Mouse (Mus musculus) liver, embryonic 13.5 days (tissue): Measurements from ENCODE around the gene Dnase1l2. TPM values are rescaled to one million over a fixed set of nuclear protein-coding genes. Genes with fewer than 3 reads are reported as not detected.
A peak's percentile ranks its signal among the peaks of the same experiment; 100 is the strongest.
"Not testable (repeated sequence)": the region's sequence is repeated elsewhere in the genome, so short reads cannot be mapped to it uniquely, and the experiment has no call there.

Experiments used
- ATAC-seq: fragments of 200-750 bp; cut with Nextera tagmentation; 2 replicates; pipeline ENCODE4 v1.8.0; 2017; ENCODE audit warnings: low read depth, mild to moderate bottlenecking, moderate number of reproducible peaks, moderate library complexity
- DNase-seq: peaks from one replicate; pipeline ENCODE4 v3.0.0; 2022
- H3K27ac ChIP-seq: fragments of 300-500 bp; sonication (generic); 2 replicates; pipeline ENCODE4 v1.5.1; 2015; ENCODE audit warnings: moderate library complexity, mild to moderate bottlenecking, inconsistent platforms
- H3K27me3 ChIP-seq: fragments of 300-500 bp; sonication (generic); 2 replicates; pipeline ENCODE4 v1.6.1; 2015; ENCODE audit warnings: mild to moderate bottlenecking, inconsistent platforms
- H3K36me3 ChIP-seq: fragments of 300-500 bp; sonication (generic); 2 replicates; pipeline ENCODE4 v1.6.1; 2015; ENCODE audit warnings: mild to moderate bottlenecking, inconsistent platforms
- H3K4me1 ChIP-seq: fragments of 300-500 bp; sonication (generic); replicated peaks from 2 replicates; pipeline ENCODE4 v1.6.1; 2015; ENCODE audit warnings: inconsistent platforms
- H3K4me2 ChIP-seq: fragments of 300-500 bp; sonication (generic); 2 replicates; pipeline ENCODE4 v1.6.1; 2015; ENCODE audit warnings: inconsistent platforms, mild to moderate bottlenecking, moderate library complexity
- H3K4me3 ChIP-seq: fragments of 300-500 bp; sonication (generic); replicated peaks from 2 replicates; pipeline ENCODE4 v1.5.1; 2015; ENCODE audit warnings: mild to moderate bottlenecking, inconsistent platforms
- H3K9ac ChIP-seq: fragments of 300-500 bp; sonication (generic); 2 replicates; pipeline ENCODE4 v1.6.1; 2015; ENCODE audit warnings: mild to moderate bottlenecking, inconsistent platforms
- H3K9me3 ChIP-seq: fragments of 300-500 bp; sonication (generic); replicated peaks from 2 replicates; pipeline ENCODE4 v1.6.1; 2016; ENCODE audit warnings: inconsistent platforms
- WGBS: fragments of 180-500 bp; shearing (Covaris S2); methylation state at CpG from one replicate; pipeline ENCODE4 v1.1.7; 2015; ENCODE audit not compliant: insufficient replicate concordance; 5-methylcytosine and 5-hydroxymethylcytosine counted together
- polyA plus RNA-seq: library from polyadenylated mRNA; unstranded; fragments of >200 nt; fragmentation: Nextera tagmentation; extraction: Ambion mirVana; gene quantifications from 2 replicates; pipeline ENCODE4 v1.2.1, GENCODE M21; 2015

Dnase1l2 gene
- polyA plus RNA-seq, 1 experiment from 2014 or later: 0.33 TPM

DNA sequence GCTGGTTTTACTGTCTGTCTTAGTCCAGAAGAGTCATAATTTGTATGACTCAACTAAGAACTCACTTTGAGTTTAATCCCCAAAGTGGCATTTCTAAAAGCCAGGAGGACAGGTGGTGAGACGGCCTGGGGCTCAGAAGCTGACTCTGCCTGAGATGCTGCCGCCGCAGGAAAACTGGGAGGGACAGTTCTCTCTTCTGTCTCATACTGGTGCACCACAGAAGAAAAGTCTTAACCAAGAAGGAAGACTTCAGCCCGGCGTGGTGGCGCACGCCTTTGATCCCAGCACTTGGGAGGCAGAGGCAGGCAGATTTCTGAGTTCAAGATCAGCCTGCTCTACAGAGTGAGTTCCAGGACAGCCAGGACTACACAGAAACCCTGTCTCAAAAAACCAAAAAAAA, 17.0 kb downstream of the Dnase1l2 start:
- DNase-seq: no peak
- H3K4me3 ChIP-seq: peak overlapping the region; percentile 81
- H3K27me3 ChIP-seq: no peaks in the 10 kb centered on the region
- WGBS: 89% methylated on average over 7 of the region's 7 CpGs
- peak overlapping the region; percentile 95 for H3K27ac ChIP-seq
- H3K9ac ChIP-seq: peak overlapping the region; percentile 92
- no peaks in the 10 kb centered on the region for H3K9me3 ChIP-seq
- ATAC-seq: no peak
- peaks cover 59% of the 10 kb centered on the region for H3K36me3 ChIP-seq
- peak overlapping the region; percentile 84 for H3K4me2 ChIP-seq
- peaks cover 32% of the 10 kb centered on the region for H3K4me1 ChIP-seq

DNA sequence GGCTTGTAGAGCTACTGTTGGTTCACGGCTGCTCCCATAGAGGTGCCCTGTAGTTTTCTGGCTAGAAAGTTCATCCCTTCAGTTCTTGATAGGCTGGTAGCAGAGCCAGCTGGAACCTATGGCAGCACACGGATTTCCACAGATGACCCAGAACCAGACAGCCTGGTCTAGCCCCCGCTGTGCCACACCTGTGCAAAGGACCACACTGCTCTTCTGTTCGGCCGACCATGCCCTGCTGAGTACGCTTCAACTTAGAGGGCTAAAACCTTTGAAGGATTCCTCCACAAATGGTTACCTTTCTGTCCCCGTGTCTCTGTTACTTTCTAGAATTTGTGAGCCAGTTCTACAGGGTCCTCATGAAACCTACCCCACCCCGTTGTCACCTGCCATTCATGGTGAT, 17.6 kb downstream of the Dnase1l2 start:
- Histone ChIP-seq H3K4me1 (peaks cover 32% of the 10 kb centered on the region), H3K36me3 (peaks cover 65% of the 10 kb centered on the region)

DNA sequence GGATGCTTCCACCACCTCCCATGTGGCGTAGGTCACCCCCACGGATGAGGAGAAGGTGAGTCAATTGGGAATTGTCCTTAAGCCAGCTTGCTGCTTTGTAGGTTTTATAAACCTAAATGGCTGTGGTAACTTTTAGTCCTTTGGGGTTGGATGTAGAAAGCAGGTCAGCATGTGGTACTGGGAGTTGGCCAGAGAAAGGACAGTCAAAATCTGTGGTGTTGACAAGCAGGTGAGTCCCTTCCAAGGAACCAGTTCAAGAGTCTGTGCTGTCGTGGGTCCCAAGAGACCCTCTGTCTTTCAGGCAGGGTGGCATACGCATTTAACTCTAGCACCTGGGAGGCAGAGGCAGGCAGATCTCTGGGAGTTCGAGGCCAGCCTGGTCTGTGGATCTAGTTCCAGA, 18.4 kb downstream of the Dnase1l2 start:
- DNase-seq (no peak), ATAC-seq (no peak)
- Histone ChIP-seq H3K9me3 (no peaks in the 10 kb centered on the region), H3K36me3 (peaks cover 68% of the 10 kb centered on the region), H3K27ac (no peak overlapping the region), H3K9ac (no peak overlapping the region), H3K4me1 (peaks cover 27% of the 10 kb centered on the region), H3K27me3 (no peaks in the 10 kb centered on the region), H3K4me3 (no peak overlapping the region), H3K4me2 (no peak overlapping the region)
- WGBS: 88% methylated on average over 5 of the region's 5 CpGs

More for the DNA sequence above, 17.6 kb downstream of the Dnase1l2 start:
- H3K9me3 ChIP-seq, H3K27me3 ChIP-seq, H3K4me3 ChIP-seq, H3K27ac ChIP-seq, H3K9ac ChIP-seq, ATAC-seq, DNase-seq, H3K4me2 ChIP-seq: not testable (repeated sequence)
- 83% methylated on average over 6 of the region's 8 CpGs for WGBS

DNA sequence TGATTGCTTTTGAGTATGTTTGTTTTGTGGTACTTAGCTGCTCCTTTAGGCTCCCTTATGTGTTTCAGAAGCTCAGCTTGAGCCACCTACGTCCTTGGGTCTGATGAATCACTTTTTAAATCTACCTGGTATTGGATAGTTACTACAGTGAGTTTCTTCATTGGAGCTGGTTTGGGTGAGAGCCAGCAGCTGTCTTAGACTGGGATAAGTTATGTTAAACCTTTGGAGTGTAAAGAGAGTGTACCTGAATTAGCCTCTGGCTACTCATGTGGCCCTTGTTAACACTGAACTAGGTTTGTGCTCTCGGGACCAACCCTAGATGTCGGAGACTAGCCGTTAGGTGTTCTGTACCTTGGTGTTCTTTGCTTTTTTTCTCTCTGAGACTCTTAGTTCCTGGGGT, 19.8 kb downstream of the Dnase1l2 start:
- Histone ChIP-seq H3K9ac (no peak overlapping the region), H3K4me2 (no peak overlapping the region), H3K9me3 (no peaks in the 10 kb centered on the region), H3K4me3 (no peak overlapping the region), H3K27ac (no peak overlapping the region), H3K27me3 (no peaks in the 10 kb centered on the region), H3K36me3 (peaks cover 75% of the 10 kb centered on the region), H3K4me1 (peaks cover 26% of the 10 kb centered on the region)
- no peak for ATAC-seq
- WGBS: 91% methylated on average over 4 of the region's 4 CpGs
- no peak for DNase-seq

DNA sequence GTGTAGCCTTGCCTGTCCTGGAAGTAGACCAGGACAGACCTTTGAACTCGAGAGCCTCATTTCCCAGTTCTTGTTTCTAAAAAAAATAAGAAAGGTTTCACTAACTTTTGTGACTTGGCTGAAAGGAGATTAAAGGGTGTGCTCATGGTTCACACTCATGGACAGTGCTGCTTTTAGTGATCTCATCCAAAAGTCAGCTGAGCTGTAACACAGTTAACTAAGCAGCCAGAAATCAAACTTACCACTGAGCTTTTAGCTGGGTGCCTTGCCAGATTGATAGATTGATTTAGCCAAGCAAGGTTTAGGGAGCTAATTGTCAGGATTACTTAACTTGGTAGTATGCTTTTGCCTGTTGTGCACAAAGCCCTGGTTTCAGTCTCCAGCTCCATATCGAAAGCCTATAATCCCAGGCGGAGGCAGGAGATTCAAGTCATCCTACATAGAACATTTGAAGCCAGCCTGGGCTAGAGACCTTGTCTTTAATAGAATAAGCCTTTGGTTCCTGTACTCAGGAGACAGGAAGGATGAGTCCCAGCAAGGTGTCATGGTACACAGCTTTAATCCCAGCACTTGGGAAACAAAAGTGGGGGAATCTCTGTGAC, 26.8 kb downstream of the Dnase1l2 start:
- no peaks in the 10 kb centered on the region for H3K27me3 ChIP-seq
- DNase-seq (no peak), ATAC-seq (no peak)
- peak overlapping the region; percentile 31; the same call in 1 of the 2 replicates for H3K27ac ChIP-seq
- H3K9me3 ChIP-seq: no peaks in the 10 kb centered on the region
- WGBS: 70% methylated on average over 3 of the region's 3 CpGs
- peak overlapping the region; percentile 92 for H3K9ac ChIP-seq
- peak overlapping the region; percentile 81 for H3K4me2 ChIP-seq
- peaks cover 54% of the 10 kb centered on the region for H3K4me1 ChIP-seq
- H3K36me3 ChIP-seq: peaks cover 60% of the 10 kb centered on the region
- H3K4me3 ChIP-seq: peak overlapping the region; percentile 77

DNA sequence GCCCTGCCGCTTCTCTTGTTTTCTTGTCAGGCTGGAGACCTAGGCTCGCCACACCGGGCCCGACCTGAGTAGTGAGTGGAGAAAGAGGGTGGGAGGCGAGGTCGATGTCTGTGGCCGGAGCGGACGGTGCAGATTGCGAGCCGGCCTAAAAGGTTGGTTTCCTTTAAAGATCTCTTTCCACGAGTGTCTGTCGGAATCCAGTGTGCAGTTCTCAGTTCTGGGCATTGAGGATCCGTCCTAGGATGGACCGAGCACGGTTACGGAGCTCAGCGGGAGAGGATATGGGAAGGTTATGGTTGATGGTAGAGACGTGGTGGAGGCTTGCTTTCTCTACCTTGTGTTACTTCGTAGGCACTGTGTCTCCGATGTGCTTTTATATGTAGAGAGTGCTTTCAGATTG, 27.9 kb downstream of the Dnase1l2 start:
- peak overlapping the region; percentile 77 for H3K4me3 ChIP-seq
- ATAC-seq (no peak), DNase-seq (no peak)
- H3K27ac ChIP-seq: peak overlapping the region; percentile 81
- peak overlapping the region; percentile 81 for H3K4me2 ChIP-seq
- H3K27me3 ChIP-seq: no peaks in the 10 kb centered on the region
- H3K9ac ChIP-seq: peak overlapping the region; percentile 92
- WGBS: under 1% methylated on average over 21 of the region's 21 CpGs
- no peaks in the 10 kb centered on the region for H3K9me3 ChIP-seq
- H3K4me1 ChIP-seq: peaks cover 54% of the 10 kb centered on the region
- peaks cover 60% of the 10 kb centered on the region for H3K36me3 ChIP-seq

DNA sequence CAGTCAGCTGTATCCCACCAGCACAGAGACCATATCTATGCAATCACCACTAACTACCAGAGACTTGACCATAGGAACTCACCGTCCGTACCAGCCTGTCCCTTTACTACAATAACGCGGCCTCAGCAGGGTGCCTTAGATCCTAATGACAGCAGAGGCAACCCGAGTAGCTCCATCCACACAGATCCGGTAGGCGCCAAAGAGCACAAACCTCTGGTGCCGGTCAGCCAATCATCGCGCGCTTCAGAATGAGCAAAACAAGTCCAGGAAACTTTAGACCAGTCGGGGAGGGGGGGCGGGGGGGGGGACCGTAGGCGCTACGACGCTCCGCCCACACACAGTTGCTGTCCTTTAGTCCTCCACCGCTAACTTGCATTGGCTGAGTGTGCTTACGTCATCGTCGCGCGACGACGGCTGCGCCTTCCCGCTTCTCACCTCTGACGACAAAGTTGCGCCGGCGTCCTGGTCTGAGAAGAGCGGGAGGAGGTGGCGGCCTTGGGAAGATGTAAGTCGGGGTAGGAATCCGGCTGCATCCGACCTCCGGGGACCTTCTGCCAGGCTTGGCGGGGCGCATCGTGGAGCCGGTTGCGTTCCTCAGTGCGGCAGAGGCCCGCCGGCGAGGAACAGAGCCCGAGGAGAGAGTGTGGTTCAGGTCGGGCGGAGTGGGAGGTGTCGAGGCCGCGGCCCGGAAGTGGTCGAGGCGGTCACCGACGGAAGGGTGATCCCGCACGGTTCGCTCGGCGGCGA, 28.5 kb downstream of the Dnase1l2 start, which contains the start of gene Rnps1:
Rnps1 (plus strand) TSS at position 336 of the 747 bp plus-strand sequence.
- Histone ChIP-seq H3K27ac (peak within 1 kb of the TSS; percentile 97), H3K27me3 (no peaks in the 10 kb centered on the region), H3K9ac (peak within 1 kb of the TSS; percentile 92), H3K4me2 (peak within 1 kb of the TSS; percentile 81), H3K4me3 (peak within 1 kb of the TSS; percentile 77), H3K4me1 (peaks cover 53% of the 10 kb centered on the region), H3K36me3 (peaks cover 60% of the 10 kb centered on the region), H3K9me3 (no peaks in the 10 kb centered on the region)
- DNase-seq (peak; percentile 95), ATAC-seq (peak; percentile 88)
- WGBS: under 1% methylated on average over 64 of the region's 64 CpGs

DNA sequence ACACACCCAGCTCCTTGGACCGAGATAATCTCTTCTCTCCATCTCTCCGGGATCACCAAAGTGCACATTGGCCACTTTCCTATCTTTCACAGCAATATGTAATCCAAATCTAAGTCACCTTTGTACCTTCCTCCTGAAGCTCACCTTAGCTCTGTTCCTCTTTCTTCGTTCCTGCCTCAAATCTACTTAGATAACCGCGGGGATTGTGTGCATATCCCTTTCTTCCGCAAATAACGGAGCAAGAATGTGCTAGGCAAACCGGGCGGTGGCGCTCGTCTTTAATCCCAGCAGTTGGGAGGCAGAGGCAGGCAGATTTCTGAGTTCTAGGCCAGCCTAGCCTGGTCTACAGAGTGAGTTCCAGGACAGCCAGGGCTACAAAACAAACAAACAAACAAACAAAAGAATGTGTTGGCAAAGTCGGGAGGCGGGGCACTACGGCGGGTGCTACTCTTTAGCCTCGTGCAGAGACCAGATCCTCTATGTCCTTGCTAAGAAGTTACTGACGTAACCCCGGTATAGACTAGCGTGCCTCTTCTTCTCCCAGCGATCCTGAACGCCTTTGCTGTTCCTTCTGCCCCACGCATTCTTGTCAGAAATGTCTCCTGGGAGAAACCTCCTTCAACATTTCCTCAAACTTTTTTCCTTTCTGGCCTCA, 29.2 kb downstream of the Dnase1l2 start:
- WGBS: 9% methylated on average over 22 of the region's 22 CpGs
- Histone ChIP-seq H3K9me3 (no peaks in the 10 kb centered on the region), H3K4me2 (peak overlapping the region; percentile 81), H3K4me3 (peak overlapping the region; percentile 77), H3K27ac (peak overlapping the region; percentile 97), H3K9ac (peak overlapping the region; percentile 88), H3K4me1 (peaks cover 49% of the 10 kb centered on the region), H3K36me3 (peaks cover 60% of the 10 kb centered on the region), H3K27me3 (no peaks in the 10 kb centered on the region)
- DNase-seq (no peak), ATAC-seq (peak; percentile 42)

DNA sequence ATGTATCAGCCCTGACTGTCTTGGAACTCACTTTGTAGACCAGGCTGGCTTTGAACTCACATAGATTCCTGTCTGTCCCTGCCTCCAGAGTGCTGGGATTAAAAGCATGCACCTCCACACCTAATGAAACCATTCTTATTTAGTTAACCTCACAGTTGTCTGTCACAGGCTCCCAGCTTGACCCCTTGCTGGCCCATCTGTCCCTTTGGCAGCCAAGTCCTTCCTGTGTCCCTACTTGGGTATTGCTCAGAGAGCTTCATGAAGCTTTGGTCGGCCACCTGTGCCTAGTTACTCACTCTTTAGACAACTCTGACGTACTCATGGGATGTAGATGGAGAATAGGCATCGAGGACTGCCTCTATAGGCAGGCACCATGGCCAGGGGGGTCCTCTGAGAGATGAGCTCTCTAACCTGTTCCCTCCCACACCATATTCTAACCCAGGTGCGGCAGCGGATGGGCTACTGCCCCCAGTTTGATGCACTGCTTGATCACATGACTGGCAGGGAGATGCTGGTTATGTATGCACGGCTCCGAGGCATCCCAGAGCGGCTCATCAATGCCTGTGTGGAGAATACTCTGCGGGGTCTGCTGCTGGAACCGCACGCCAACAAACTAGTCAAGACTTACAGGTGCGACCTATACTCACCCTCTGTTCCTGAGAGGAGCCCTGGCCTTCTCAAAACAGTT, 35.6 kb downstream of the Dnase1l2 start:
- Histone ChIP-seq H3K4me1 (no peaks in the 10 kb centered on the region), H3K36me3 (peaks cover 95% of the 10 kb centered on the region), H3K4me2 (no peak overlapping the region), H3K27me3 (no peaks in the 10 kb centered on the region), H3K27ac (no peak overlapping the region), H3K9me3 (no peaks in the 10 kb centered on the region), H3K9ac (no peak overlapping the region), H3K4me3 (no peak overlapping the region)
- WGBS: 85% methylated on average over 12 of the region's 12 CpGs
- no peak for DNase-seq
- 0 out of 2 replicates have a peak, but pooled peaks have one; percentile 14 for ATAC-seq

DNA sequence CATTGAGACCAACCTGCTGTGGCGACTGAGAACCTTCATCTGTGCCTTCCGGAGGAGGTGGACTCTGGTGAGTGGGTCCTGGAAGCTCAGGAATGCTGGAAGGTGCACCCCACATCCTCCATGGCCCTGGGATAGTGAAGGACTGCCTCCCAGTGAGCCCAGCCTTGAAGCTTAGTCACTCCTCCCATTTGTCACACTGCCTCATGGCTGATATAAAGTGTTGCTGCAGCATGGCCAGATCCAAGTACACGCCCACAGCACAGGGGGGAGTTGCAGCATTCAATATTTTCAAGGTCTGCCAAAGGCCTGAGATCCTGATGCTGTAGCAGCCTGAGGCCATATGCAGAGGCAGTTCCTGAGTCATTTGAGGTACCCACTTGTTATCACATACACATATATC, 40.5 kb downstream of the Dnase1l2 start:
- Histone ChIP-seq H3K4me1 (no peaks in the 10 kb centered on the region), H3K27me3 (no peaks in the 10 kb centered on the region), H3K27ac (no peak overlapping the region), H3K4me3 (no peak overlapping the region), H3K9ac (no peak overlapping the region), H3K9me3 (no peaks in the 10 kb centered on the region), H3K36me3 (peaks cover 96% of the 10 kb centered on the region), H3K4me2 (no peak overlapping the region)
- DNase-seq: no peak
- ATAC-seq: no peak
- WGBS: 74% methylated on average over 3 of the region's 3 CpGs

DNA sequence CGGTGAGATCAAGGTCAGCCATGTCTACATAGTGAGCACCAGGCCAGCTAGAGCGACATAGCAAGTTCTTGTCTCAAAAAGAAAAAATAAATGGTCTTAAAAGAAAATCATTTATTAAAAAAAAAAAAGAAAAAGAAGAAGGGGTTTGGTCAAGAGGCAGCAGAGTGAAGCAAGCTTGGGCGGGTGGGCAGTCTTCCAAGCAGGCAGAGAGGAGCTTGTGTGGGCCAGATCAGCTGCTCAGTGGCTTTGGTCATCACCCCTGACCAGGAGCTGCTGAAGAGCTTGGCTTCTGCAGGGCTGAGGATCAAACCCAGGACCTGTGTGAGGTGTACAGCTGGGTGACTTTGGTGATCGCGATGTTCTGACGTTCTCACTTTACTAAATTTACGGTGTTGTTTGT, 48.4 kb downstream of the Dnase1l2 start:
- Histone ChIP-seq H3K27ac (no peak overlapping the region), H3K9ac (no peak overlapping the region), H3K4me3 (no peak overlapping the region), H3K4me1 (no peaks in the 10 kb centered on the region), H3K36me3 (peaks cover 91% of the 10 kb centered on the region), H3K4me2 (no peak overlapping the region), H3K27me3 (no peaks in the 10 kb centered on the region), H3K9me3 (no peaks in the 10 kb centered on the region)
- no peak for ATAC-seq
- no peak for DNase-seq
- WGBS: 86% methylated on average over 7 of the region's 7 CpGs
